Mouse (Mus musculus) C2C12 (cell line): ENCODE measurements around the gene Ccnd3.

Experiments used
- CTCF ChIP-seq: IDR thresholded peaks from one replicate; pipeline ENCODE4 v1.5.1; 2011; ENCODE audit not compliant: control insufficient read depth, insufficient read depth, insufficient read length
- FOSL1 ChIP-seq: IDR thresholded peaks from one replicate; pipeline ENCODE4 v1.8.0; 2011; ENCODE audit warnings: mild to moderate bottlenecking, low read length; ENCODE audit not compliant: poor library complexity, insufficient read depth, severe bottlenecking
- MAX ChIP-seq: IDR thresholded peaks from one replicate; pipeline ENCODE4 v1.6.1; 2011; ENCODE audit warnings: mild to moderate bottlenecking, control low read depth
- MYOD1 ChIP-seq: IDR thresholded peaks from one replicate; pipeline ENCODE4 v1.6.1; 2011; ENCODE audit warnings: low read depth; ENCODE audit not compliant: control insufficient read depth, insufficient read length
- MYOG ChIP-seq: IDR thresholded peaks from one replicate; pipeline ENCODE4 v1.6.1; 2011; ENCODE audit not compliant: control insufficient read depth, insufficient read length; ENCODE audit errors: extremely low read depth
- USF1 ChIP-seq: IDR thresholded peaks from one replicate; pipeline ENCODE4 v1.6.1; 2011; ENCODE audit warnings: low read depth, mild to moderate bottlenecking, control low read depth, moderate library complexity

GRCm38 (mm10) chr17:47617605-47618307 is 112.9 kb downstream of the Ccnd3 start:
- TF ChIP-seq CTCF (no peak), MYOG (no peak), MAX (no peak), FOSL1 (no peak), MYOD1 (no peak), USF1 (no peak)
